Mouse (Mus musculus) CH12.LX (cell line): ENCODE data around the gene Serpina1b. TPM values are rescaled to one million over a fixed set of nuclear protein-coding genes. Genes with fewer than 3 reads are reported as not detected.

ENCODE experiments used
- DNase-seq: peaks from one replicate; pipeline ENCODE4 v3.0.0-alpha.2; 2013; ENCODE audit errors: extremely low read depth
- H3K27ac ChIP-seq: 2 replicates; pipeline ENCODE4 v1.5.1; 2012; ENCODE audit warnings: low read depth, mild to moderate bottlenecking, control low read depth, moderate library complexity; ENCODE audit not compliant: insufficient read depth
- H3K27me3 ChIP-seq: replicated peaks from 2 replicates; pipeline ENCODE3; 2012; ENCODE audit warnings: inconsistent platforms
- H3K36me3 ChIP-seq, 2 experiments: replicated peaks in 1 of 2; 2 replicates each; pipeline versions ENCODE3 to v1.6.1; 2012; ENCODE audit warnings: inconsistent platforms in 1 of 2, low read length in 1 of 2, mild to moderate bottlenecking in 1 of 2, mixed read lengths in 1 of 2, moderate library complexity in 1 of 2; ENCODE audit not compliant: control insufficient read depth in 1 of 2, insufficient read depth in 1 of 2
- H3K4me1 ChIP-seq, 2 experiments: 2 replicates each; pipeline ENCODE4 v1.6.1; 2012; ENCODE audit warnings: inconsistent platforms in 1 of 2, moderate library complexity in 1 of 2; ENCODE audit not compliant: insufficient read depth in 2 of 2, control insufficient read depth in 1 of 2
- H3K4me2 ChIP-seq: 2 replicates; pipeline ENCODE4 v1.6.1; 2012; ENCODE audit warnings: low read depth, mild to moderate bottlenecking, control low read depth; ENCODE audit not compliant: poor library complexity, insufficient read depth, severe bottlenecking
- H3K4me3 ChIP-seq, 3 experiments: fragments of 150-350 bp in 1 of 3; sonication (generic) in 1 of 3; replicated peaks in 1 of 3; 2 replicates each; pipeline versions ENCODE3 to v1.5.1; 2011 to 2012; ENCODE audit warnings: low read depth in 2 of 3, low read length in 2 of 3, mild to moderate bottlenecking in 2 of 3, moderate library complexity in 2 of 3, control low read depth in 1 of 3, improper control_type of control experiment in 1 of 3, inconsistent platforms in 1 of 3, mixed read lengths in 1 of 3; ENCODE audit not compliant: poor library complexity in 1 of 3
- H3K79me2 ChIP-seq: replicated peaks from 2 replicates; pipeline ENCODE4 v1.6.1; 2012; ENCODE audit warnings: mild to moderate bottlenecking, moderate library complexity; ENCODE audit not compliant: control insufficient read depth, poor library complexity, insufficient read depth, severe bottlenecking; ENCODE audit errors: extremely low read depth
- H3K9ac ChIP-seq: 2 replicates; pipeline ENCODE4 v1.6.1; 2012; ENCODE audit warnings: low read depth, mild to moderate bottlenecking, control low read depth, moderate library complexity; ENCODE audit not compliant: insufficient read depth
- H3K9me3 ChIP-seq: replicated peaks from 2 replicates; pipeline ENCODE3; 2012; ENCODE audit warnings: low read length, inconsistent platforms, mixed read lengths
- CHD1 ChIP-seq: IDR thresholded peaks from 2 replicates; pipeline ENCODE4 v1.6.1; 2012; ENCODE audit warnings: low read depth, low read length, improper control_type of control experiment, inconsistent platforms
- CTCF ChIP-seq, 2 experiments: IDR thresholded peaks in 1 of 2; conservative IDR thresholded peaks in 1 of 2; 2 replicates each; pipeline ENCODE4 v1.5.1; 2011 to 2012; ENCODE audit warnings: low read depth in 2 of 2, low read length in 2 of 2, improper control_type of control experiment in 1 of 2, inconsistent platforms in 1 of 2, mild to moderate bottlenecking in 1 of 2, moderate library complexity in 1 of 2
- E2F4 ChIP-seq: IDR thresholded peaks from 2 replicates; pipeline ENCODE4 v1.6.1; 2011; ENCODE audit warnings: low read depth, low read length, improper control_type of control experiment; ENCODE audit not compliant: insufficient replicate concordance
- ELF1 ChIP-seq: IDR thresholded peaks from 2 replicates; pipeline ENCODE4 v1.6.1; 2014; ENCODE audit warnings: low read depth, mild to moderate bottlenecking, inconsistent platforms, low read length, improper control_type of control experiment
- EP300 ChIP-seq: IDR thresholded peaks from 2 replicates; pipeline ENCODE4 v1.6.1; 2011; ENCODE audit warnings: low read length, improper control_type of control experiment
- ETS1 ChIP-seq: conservative IDR thresholded peaks from 2 replicates; pipeline ENCODE4 v1.6.1; 2012; ENCODE audit warnings: low read depth, mild to moderate bottlenecking, inconsistent platforms, low read length, improper control_type of control experiment, moderate library complexity
- GABPA ChIP-seq: IDR thresholded peaks from 2 replicates; pipeline ENCODE4 v1.6.1; 2012; ENCODE audit warnings: low read depth, low read length, improper control_type of control experiment, inconsistent platforms; ENCODE audit not compliant: insufficient replicate concordance
- HCFC1 ChIP-seq: IDR thresholded peaks from 2 replicates; pipeline ENCODE4 v1.6.1; 2012; ENCODE audit warnings: low read depth, mild to moderate bottlenecking, inconsistent platforms, low read length, improper control_type of control experiment
- IRF4 ChIP-seq: IDR thresholded peaks from 2 replicates; pipeline ENCODE4 v1.6.1; 2014; ENCODE audit warnings: low read depth, mild to moderate bottlenecking, inconsistent platforms, low read length, improper control_type of control experiment
- JUN ChIP-seq: IDR thresholded peaks from 2 replicates; pipeline ENCODE4 v1.6.1; 2011; ENCODE audit warnings: low read depth, mild to moderate bottlenecking, low read length, improper control_type of control experiment, moderate library complexity; ENCODE audit not compliant: insufficient read depth
- JUND ChIP-seq: conservative IDR thresholded peaks from 2 replicates; pipeline ENCODE4 v1.6.1; 2011; ENCODE audit warnings: low read depth, low read length, improper control_type of control experiment
- MAX ChIP-seq: IDR thresholded peaks from 2 replicates; pipeline ENCODE4 v1.6.1; 2011; ENCODE audit warnings: low read length, improper control_type of control experiment
- MAZ ChIP-seq: IDR thresholded peaks from 2 replicates; pipeline ENCODE4 v1.6.1; 2012; ENCODE audit warnings: low read depth, mild to moderate bottlenecking, inconsistent platforms, low read length, improper control_type of control experiment, moderate library complexity
- MEF2A ChIP-seq: IDR thresholded peaks from 2 replicates; pipeline ENCODE4 v1.6.1; 2014; ENCODE audit warnings: low read depth, mild to moderate bottlenecking, inconsistent platforms, low read length, improper control_type of control experiment, borderline replicate concordance
- MXI1 ChIP-seq: IDR thresholded peaks from 2 replicates; pipeline ENCODE4 v1.6.1; 2011; ENCODE audit warnings: mild to moderate bottlenecking, low read depth, low read length, improper control_type of control experiment
- MYC ChIP-seq: IDR thresholded peaks from 2 replicates; pipeline ENCODE4 v1.6.1; 2011; ENCODE audit warnings: low read depth, mild to moderate bottlenecking, improper control_type of control experiment, low read length
- NRF1 ChIP-seq: IDR thresholded peaks from 2 replicates; pipeline ENCODE4 v1.6.1; 2014; ENCODE audit warnings: low read depth, mild to moderate bottlenecking, inconsistent platforms, low read length, improper control_type of control experiment, moderate library complexity
- RAD21 ChIP-seq: IDR thresholded peaks from 2 replicates; pipeline ENCODE4 v1.6.1; 2011; ENCODE audit warnings: low read depth, mild to moderate bottlenecking, low read length, improper control_type of control experiment, moderate library complexity
- RCOR1 ChIP-seq: conservative IDR thresholded peaks from 2 replicates; pipeline ENCODE4 v1.6.1; 2012; ENCODE audit warnings: low read depth, mild to moderate bottlenecking, inconsistent platforms, low read length, improper control_type of control experiment
- SIN3A ChIP-seq: IDR thresholded peaks from 2 replicates; pipeline ENCODE4 v1.6.1; 2012; ENCODE audit warnings: low read length, improper control_type of control experiment, inconsistent platforms
- SMC3 ChIP-seq: IDR thresholded peaks from 2 replicates; pipeline ENCODE4 v1.6.1; 2011; ENCODE audit warnings: low read depth, low read length, improper control_type of control experiment
- TBP ChIP-seq: conservative IDR thresholded peaks from 2 replicates; pipeline ENCODE4 v1.6.1; 2011; ENCODE audit warnings: low read depth, low read length, improper control_type of control experiment
- UBTF ChIP-seq: IDR thresholded peaks from 2 replicates; pipeline ENCODE4 v1.6.1; 2012; ENCODE audit warnings: low read depth, mild to moderate bottlenecking, inconsistent platforms, low read length, improper control_type of control experiment, moderate library complexity
- USF2 ChIP-seq: conservative IDR thresholded peaks from 2 replicates; pipeline ENCODE4 v1.6.1; 2011; ENCODE audit warnings: low read depth, low read length, improper control_type of control experiment
- ZC3H11A ChIP-seq: IDR thresholded peaks from 2 replicates; pipeline ENCODE4 v1.6.1; 2012; ENCODE audit warnings: low read depth, mild to moderate bottlenecking, inconsistent platforms, low read length, improper control_type of control experiment
- ZKSCAN1 ChIP-seq: IDR thresholded peaks from 2 replicates; pipeline ENCODE4 v1.6.1; 2012; ENCODE audit warnings: low read depth, inconsistent platforms, low read length, improper control_type of control experiment, borderline replicate concordance
- ZNF384 ChIP-seq: IDR thresholded peaks from 2 replicates; pipeline ENCODE4 v1.6.1; 2012; ENCODE audit warnings: low read depth, low read length, improper control_type of control experiment, inconsistent platforms
- dilution Hi-C: fragments of 300-500 bp; cut with MboI; formaldehyde crosslinking; loops from 2 replicates; pipeline ENCODE4 v1.14.3; 2020; ENCODE audit warnings: low sequenced_read_pairs; ENCODE audit not compliant: extremely low pct_unique_long_range_greater_than_20kb, extremely low pct_ligation_motif_present
- in situ Hi-C: fragments of 300-500 bp; cut with MboI; formaldehyde crosslinking; loops from 3 replicates; pipeline ENCODE4 v1.14.3; 2019; ENCODE audit warnings: low sequenced_read_pairs, low pct_ligation_motif_present, low pct_unique_long_range_greater_than_20kb, mixed read lengths
- polyA plus RNA-seq: library from polyadenylated mRNA; unstranded; fragments of >175 nt; gene quantifications from 2 replicates; pipeline ENCODE4 v1.2.1, GENCODE M21; 2012; ENCODE audit warnings: low read depth; ENCODE audit not compliant: insufficient read length
- total RNA-seq, 2 experiments: library from RNA; depleted of rRNA; stranded (reverse); fragments of 300-350 nt in 1 of 2; fragments of >200 nt in 1 of 2; gene quantifications; 2 replicates each; pipeline ENCODE4 v1.2.3; 2012 to 2014

Gene Serpina1b
- total and polyA plus RNA-seq, 3 experiments = not detected

GRCm38 (mm10) chr12:103706113-103706512 lies 124.1 kb downstream of the Serpina1b start:
- H3K9me3 ChIP-seq = no peaks in the 10 kb centered on the region
- no peak overlapping the region for H3K4me2 ChIP-seq
- no peaks in the 10 kb centered on the region for H3K36me3 ChIP-seq
- H3K4me1 ChIP-seq = no peaks in the 10 kb centered on the region
- H3K27ac ChIP-seq = no peak overlapping the region
- H3K9ac ChIP-seq = no peak overlapping the region
- H3K27me3 ChIP-seq = peaks cover 94% of the 10 kb centered on the region
- dilution Hi-C loops = no loop called here
- in situ Hi-C loops = no loop called here
- no peaks in the 10 kb centered on the region for H3K79me2 ChIP-seq
- TF ChIP-seq MYC = no peak
- TF ChIP-seq CHD1 = no peak
- TF ChIP-seq NRF1 = no peak
- TF ChIP-seq SMC3 = no peak
- TF ChIP-seq MEF2A = no peak
- TF ChIP-seq ZKSCAN1 = no peak
- no peak for TF ChIP-seq ZC3H11A
- no peak for TF ChIP-seq USF2
- TF ChIP-seq RCOR1 = no peak
- TF ChIP-seq UBTF = no peak
- no peak for TF ChIP-seq IRF4
- no peak for TF ChIP-seq JUND
- TF ChIP-seq TBP = no peak
- no peak for TF ChIP-seq EP300
- no peak for TF ChIP-seq CTCF (conservative IDR thresholded peaks at IDR 0.05 in 1 of 2, IDR thresholded peaks at IDR 0.05 in 1 of 2; ENCODE audit: low read depth in 2 of 2, low read length in 2 of 2)
- H3K4me3 ChIP-seq = no peak overlapping the region
- DNase-seq = no peak

- no peak for DNase-seq
- in situ Hi-C loops = no loop called here
- Histone ChIP-seq H3K4me3 (no peak overlapping the region), H3K4me1 (no peaks in the 10 kb centered on the region), H3K27ac (no peak overlapping the region), H3K9me3 (no peaks in the 10 kb centered on the region), H3K4me2 (no peak overlapping the region)
- dilution Hi-C loops = no loop called here
- TF ChIP-seq MAZ = no peak
- no peak for TF ChIP-seq MYC
- no peak for TF ChIP-seq EP300
- TF ChIP-seq GABPA = no peak
- TF ChIP-seq TBP = no peak
- TF ChIP-seq MEF2A = no peak
- TF ChIP-seq JUND = no peak
- TF ChIP-seq SMC3 = no peak
- TF ChIP-seq SIN3A = no peak
- no peak for TF ChIP-seq JUN
- TF ChIP-seq ELF1 = no peak
- no peak for TF ChIP-seq CHD1
- no peak for TF ChIP-seq MAX
- no peak for TF ChIP-seq CTCF (conservative IDR thresholded peaks at IDR 0.05 in 1 of 2, IDR thresholded peaks at IDR 0.05 in 1 of 2; ENCODE audit: low read depth in 2 of 2, low read length in 2 of 2)
- TF ChIP-seq MXI1 = no peak
- TF ChIP-seq E2F4 = no peak
- TF ChIP-seq ETS1 = no peak
- no peak for TF ChIP-seq HCFC1
- TF ChIP-seq ZNF384 = no peak
- TF ChIP-seq RAD21 = no peak
- TF ChIP-seq, all 38 proteins: peak for 0
- Histone ChIP-seq H3K79me2 (no peaks in the 10 kb centered on the region), H3K36me3 (no peaks in the 10 kb centered on the region), H3K27me3 (peaks cover 94% of the 10 kb centered on the region), H3K9ac (no peak overlapping the region)
Observed at GRCm38 (mm10) chr12:103705547-103705946, 124.6 kb downstream of the Serpina1b start.
